Mouse (Mus musculus) embryonic fibroblast, embryonic 13.5 days (primary cell): ENCODE data around the gene Hcrtr2.

Source experiments
- CTCF ChIP-seq: IDR thresholded peaks from 2 replicates; pipeline ENCODE4 v1.5.1; 2011; ENCODE audit warnings: mild to moderate bottlenecking, control low read depth, low read length, moderate library complexity, borderline replicate concordance; ENCODE audit not compliant: insufficient read depth
- POLR2A ChIP-seq: IDR thresholded peaks from 2 replicates; pipeline ENCODE4 v1.6.1; 2011; ENCODE audit warnings: low read depth, mild to moderate bottlenecking, control low read depth, low read length, moderate library complexity

DNA sequence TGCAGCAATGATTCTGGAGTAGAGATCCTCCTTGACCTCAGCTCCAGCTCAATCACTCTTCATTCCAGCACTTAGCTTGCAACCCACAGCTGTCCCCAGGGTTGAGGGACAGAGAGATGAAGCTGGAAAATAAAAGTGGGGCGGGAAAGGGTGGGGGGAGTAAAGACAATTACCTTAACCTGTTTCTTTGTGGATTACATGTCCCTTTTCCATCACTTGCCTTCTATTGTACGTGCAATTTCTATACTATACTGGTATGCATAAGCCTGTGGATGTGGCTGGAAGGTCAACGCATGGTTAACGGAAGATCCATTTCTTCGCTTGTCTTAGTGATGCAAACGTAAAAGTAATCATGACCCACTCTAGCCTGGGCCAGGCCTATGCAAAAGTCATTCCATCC is at the start of gene Hcrtr2:
- TF ChIP-seq CTCF (no peak), POLR2A (no peak)
